Mouse (Mus musculus) CH12.LX (cell line): ENCODE measurements around the gene Sppl2b. TPM values are rescaled to one million over a fixed set of nuclear protein-coding genes. Genes with fewer than 3 reads are reported as not detected.

Experiments
- DNase-seq: peaks from one replicate; pipeline ENCODE4 v3.0.0-alpha.2; 2013; ENCODE audit errors: extremely low read depth
- H3K27ac ChIP-seq: 2 replicates; pipeline ENCODE4 v1.5.1; 2012; ENCODE audit warnings: low read depth, mild to moderate bottlenecking, control low read depth, moderate library complexity; ENCODE audit not compliant: insufficient read depth
- H3K27me3 ChIP-seq: replicated peaks from 2 replicates; pipeline ENCODE3; 2012; ENCODE audit warnings: inconsistent platforms
- H3K36me3 ChIP-seq, 2 experiments: replicated peaks in 1 of 2; 2 replicates each; pipeline versions ENCODE3 to v1.6.1; 2012; ENCODE audit warnings: inconsistent platforms in 1 of 2, low read length in 1 of 2, mild to moderate bottlenecking in 1 of 2, mixed read lengths in 1 of 2, moderate library complexity in 1 of 2; ENCODE audit not compliant: control insufficient read depth in 1 of 2, insufficient read depth in 1 of 2
- H3K4me1 ChIP-seq, 2 experiments: 2 replicates each; pipeline ENCODE4 v1.6.1; 2012; ENCODE audit warnings: inconsistent platforms in 1 of 2, moderate library complexity in 1 of 2; ENCODE audit not compliant: insufficient read depth in 2 of 2, control insufficient read depth in 1 of 2
- H3K4me2 ChIP-seq: 2 replicates; pipeline ENCODE4 v1.6.1; 2012; ENCODE audit warnings: low read depth, mild to moderate bottlenecking, control low read depth; ENCODE audit not compliant: poor library complexity, insufficient read depth, severe bottlenecking
- H3K4me3 ChIP-seq, 3 experiments: fragments of 150-350 bp in 1 of 3; sonication (generic) in 1 of 3; replicated peaks in 1 of 3; 2 replicates each; pipeline versions ENCODE3 to v1.5.1; 2011 to 2012; ENCODE audit warnings: low read depth in 2 of 3, low read length in 2 of 3, mild to moderate bottlenecking in 2 of 3, moderate library complexity in 2 of 3, control low read depth in 1 of 3, improper control_type of control experiment in 1 of 3, inconsistent platforms in 1 of 3, mixed read lengths in 1 of 3; ENCODE audit not compliant: poor library complexity in 1 of 3
- H3K79me2 ChIP-seq: replicated peaks from 2 replicates; pipeline ENCODE4 v1.6.1; 2012; ENCODE audit warnings: mild to moderate bottlenecking, moderate library complexity; ENCODE audit not compliant: control insufficient read depth, poor library complexity, insufficient read depth, severe bottlenecking; ENCODE audit errors: extremely low read depth
- H3K9ac ChIP-seq: 2 replicates; pipeline ENCODE4 v1.6.1; 2012; ENCODE audit warnings: low read depth, mild to moderate bottlenecking, control low read depth, moderate library complexity; ENCODE audit not compliant: insufficient read depth
- H3K9me3 ChIP-seq: replicated peaks from 2 replicates; pipeline ENCODE3; 2012; ENCODE audit warnings: low read length, inconsistent platforms, mixed read lengths
- BHLHE40 ChIP-seq: IDR thresholded peaks from 2 replicates; pipeline ENCODE4 v1.6.1; 2011; ENCODE audit warnings: mild to moderate bottlenecking, low read depth, low read length, improper control_type of control experiment
- CHD2 ChIP-seq: IDR thresholded peaks from 2 replicates; pipeline ENCODE4 v1.6.1; 2011; ENCODE audit warnings: low read length, improper control_type of control experiment
- E2F4 ChIP-seq: IDR thresholded peaks from 2 replicates; pipeline ENCODE4 v1.6.1; 2011; ENCODE audit warnings: low read depth, low read length, improper control_type of control experiment; ENCODE audit not compliant: insufficient replicate concordance
- ELF1 ChIP-seq: IDR thresholded peaks from 2 replicates; pipeline ENCODE4 v1.6.1; 2014; ENCODE audit warnings: low read depth, mild to moderate bottlenecking, inconsistent platforms, low read length, improper control_type of control experiment
- HCFC1 ChIP-seq: IDR thresholded peaks from 2 replicates; pipeline ENCODE4 v1.6.1; 2012; ENCODE audit warnings: low read depth, mild to moderate bottlenecking, inconsistent platforms, low read length, improper control_type of control experiment
- JUN ChIP-seq: IDR thresholded peaks from 2 replicates; pipeline ENCODE4 v1.6.1; 2011; ENCODE audit warnings: low read depth, mild to moderate bottlenecking, low read length, improper control_type of control experiment, moderate library complexity; ENCODE audit not compliant: insufficient read depth
- KAT2A ChIP-seq: IDR thresholded peaks from 2 replicates; pipeline ENCODE4 v1.6.1; 2012; ENCODE audit warnings: low read length, improper control_type of control experiment, inconsistent platforms; ENCODE audit not compliant: insufficient replicate concordance
- MAFK ChIP-seq: IDR thresholded peaks from 2 replicates; pipeline ENCODE4 v1.6.1; 2011; ENCODE audit warnings: low read length, improper control_type of control experiment; ENCODE audit not compliant: insufficient replicate concordance
- MAX ChIP-seq: IDR thresholded peaks from 2 replicates; pipeline ENCODE4 v1.6.1; 2011; ENCODE audit warnings: low read length, improper control_type of control experiment
- MXI1 ChIP-seq: IDR thresholded peaks from 2 replicates; pipeline ENCODE4 v1.6.1; 2011; ENCODE audit warnings: mild to moderate bottlenecking, low read depth, low read length, improper control_type of control experiment
- MYC ChIP-seq: IDR thresholded peaks from 2 replicates; pipeline ENCODE4 v1.6.1; 2011; ENCODE audit warnings: low read depth, mild to moderate bottlenecking, improper control_type of control experiment, low read length
- NELFE ChIP-seq: IDR thresholded peaks from 2 replicates; pipeline ENCODE4 v1.6.1; 2011; ENCODE audit warnings: low read depth, low read length, improper control_type of control experiment
- NRF1 ChIP-seq: IDR thresholded peaks from 2 replicates; pipeline ENCODE4 v1.6.1; 2014; ENCODE audit warnings: low read depth, mild to moderate bottlenecking, inconsistent platforms, low read length, improper control_type of control experiment, moderate library complexity
- POLR2A ChIP-seq: IDR thresholded peaks from 2 replicates; pipeline ENCODE4 v1.6.1; 2011; ENCODE audit warnings: low read depth, mild to moderate bottlenecking, improper control_type of control experiment, low read length
- POLR2AphosphoS2 ChIP-seq: IDR thresholded peaks from 2 replicates; pipeline ENCODE4 v1.6.1; 2011; ENCODE audit warnings: low read depth, low read length, improper control_type of control experiment
- RCOR1 ChIP-seq: conservative IDR thresholded peaks from 2 replicates; pipeline ENCODE4 v1.6.1; 2012; ENCODE audit warnings: low read depth, mild to moderate bottlenecking, inconsistent platforms, low read length, improper control_type of control experiment
- SIN3A ChIP-seq: IDR thresholded peaks from 2 replicates; pipeline ENCODE4 v1.6.1; 2012; ENCODE audit warnings: low read length, improper control_type of control experiment, inconsistent platforms
- TBP ChIP-seq: conservative IDR thresholded peaks from 2 replicates; pipeline ENCODE4 v1.6.1; 2011; ENCODE audit warnings: low read depth, low read length, improper control_type of control experiment
- TCF12 ChIP-seq: IDR thresholded peaks from 2 replicates; pipeline ENCODE4 v1.6.1; 2014; ENCODE audit warnings: low read depth, mild to moderate bottlenecking, inconsistent platforms, low read length, improper control_type of control experiment
- ZC3H11A ChIP-seq: IDR thresholded peaks from 2 replicates; pipeline ENCODE4 v1.6.1; 2012; ENCODE audit warnings: low read depth, mild to moderate bottlenecking, inconsistent platforms, low read length, improper control_type of control experiment
- ZKSCAN1 ChIP-seq: IDR thresholded peaks from 2 replicates; pipeline ENCODE4 v1.6.1; 2012; ENCODE audit warnings: low read depth, inconsistent platforms, low read length, improper control_type of control experiment, borderline replicate concordance
- ZMIZ1 ChIP-seq: IDR thresholded peaks from 2 replicates; pipeline ENCODE4 v1.6.1; 2012; ENCODE audit warnings: low read depth, mild to moderate bottlenecking, inconsistent platforms, low read length, improper control_type of control experiment
- dilution Hi-C: fragments of 300-500 bp; cut with MboI; formaldehyde crosslinking; loops from 2 replicates; pipeline ENCODE4 v1.14.3; 2020; ENCODE audit warnings: low sequenced_read_pairs; ENCODE audit not compliant: extremely low pct_unique_long_range_greater_than_20kb, extremely low pct_ligation_motif_present
- in situ Hi-C: fragments of 300-500 bp; cut with MboI; formaldehyde crosslinking; loops from 3 replicates; pipeline ENCODE4 v1.14.3; 2019; ENCODE audit warnings: low sequenced_read_pairs, low pct_ligation_motif_present, low pct_unique_long_range_greater_than_20kb, mixed read lengths
- polyA plus RNA-seq: library from polyadenylated mRNA; unstranded; fragments of >175 nt; gene quantifications from 2 replicates; pipeline ENCODE4 v1.2.1, GENCODE M21; 2012; ENCODE audit warnings: low read depth; ENCODE audit not compliant: insufficient read length
- total RNA-seq, 2 experiments: library from RNA; depleted of rRNA; stranded (reverse); fragments of 300-350 nt in 1 of 2; fragments of >200 nt in 1 of 2; gene quantifications; 2 replicates each; pipeline ENCODE4 v1.2.3; 2012 to 2014

The Sppl2b gene
- 19.0 and 23.7 TPM in 2 replicates for total RNA-seq (2012; rRNA removed)
- 12.3 and 13.8 TPM in 2 replicates for total RNA-seq (2014; rRNA removed)
- polyA plus RNA-seq = 24.1 and 30.0 TPM in 2 replicates

- Histone ChIP-seq H3K36me3 (peaks cover 22 to 55% of the 10 kb centered on the region in 2 experiments), H3K9me3 (no peaks in the 10 kb centered on the region), H3K4me3 (peak within 1 kb of the TSS; percentile 85 to 99 (median 90)), H3K4me1 (peaks cover 10 to 34% of the 10 kb centered on the region in 2 experiments), H3K27me3 (no peaks in the 10 kb centered on the region), H3K4me2 (peak within 1 kb of the TSS; percentile 79), H3K27ac (peak within 1 kb of the TSS; percentile 19; the same call in 1 of the 2 replicates), H3K79me2 (peaks cover 16% of the 10 kb centered on the region), H3K9ac (peak within 1 kb of the TSS; percentile 81)
- dilution Hi-C loops (no loop called here), in situ Hi-C loops (loop anchor here (5.0 kb wide), 1 partner anchor 33 kb away; no protein-coding TSS in a partner anchor)
- TF ChIP-seq NRF1 = peak; percentile 100
- TF ChIP-seq POLR2A = peak; percentile 86
- 0 out of 2 replicates have a peak, but pooled peaks have one; percentile 60 for TF ChIP-seq TBP
- TF ChIP-seq RCOR1 = 0 out of 2 replicates have a peak, but pooled peaks have one; percentile 48
- no peak for TF ChIP-seq MAFK
- TF ChIP-seq JUN = no peak
- peak; percentile 89 for TF ChIP-seq ZMIZ1
- 0 out of 2 replicates have a peak, but pooled peaks have one; percentile 15 for TF ChIP-seq BHLHE40
- TF ChIP-seq MYC = peak; percentile 91; the same call in 1 of the 2 replicates
- no peak for TF ChIP-seq E2F4
- peak; percentile 96 for TF ChIP-seq MXI1
- no peak for TF ChIP-seq ZKSCAN1
- TF ChIP-seq ZC3H11A = no peak
- peak; percentile 75; the same call in 1 of the 2 replicates for TF ChIP-seq POLR2AphosphoS2
- peak; percentile 75; the same call in 1 of the 2 replicates for TF ChIP-seq ELF1
- peak; percentile 96 for TF ChIP-seq SIN3A
- peak; percentile 85 for TF ChIP-seq TCF12
- peak; percentile 94 for TF ChIP-seq NELFE
- TF ChIP-seq HCFC1 = peak; percentile 82
- 0 out of 2 replicates have a peak, but pooled peaks have one; percentile 53 for TF ChIP-seq KAT2A
- TF ChIP-seq MAX = peak; percentile 91
- no peak for TF ChIP-seq CHD2
- DNase-seq = peak; percentile 93
Observed at GRCm38 (mm10) chr10:80854913-80855748, at the start of gene Sppl2b, which contains the start of gene Lsm7. TSS of gene Sppl2b (plus strand) at chr10:80855275. TSS of gene Lsm7 (minus strand) at chr10:80855209.
